Mouse (Mus musculus) kidney, adult 18-20 months (tissue): ENCODE data around the gene Rsf1.

ENCODE experiments used
- DNase-seq: peaks from one replicate; pipeline ENCODE4 v3.0.0; 2021

Rsf1 gene

DNA sequence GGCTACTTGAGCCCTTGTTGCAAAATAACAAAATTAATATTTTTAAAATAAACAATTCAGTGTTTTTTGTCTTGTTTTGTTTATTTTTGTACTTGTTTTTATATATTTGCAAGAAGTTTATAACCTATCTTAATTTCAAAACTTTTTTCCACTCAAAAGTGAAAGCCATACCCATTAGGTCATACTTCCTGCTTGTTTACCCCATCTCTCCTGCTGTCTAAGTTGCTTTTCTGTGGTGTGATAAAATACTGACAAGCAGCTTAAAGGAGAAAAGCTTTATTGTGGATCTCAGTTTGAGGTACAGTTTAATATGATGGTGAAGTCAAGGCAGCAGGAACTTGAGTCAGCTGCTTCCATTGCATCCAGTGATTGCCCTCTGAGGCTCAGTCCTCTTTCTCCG, 53.2 kb downstream of the Rsf1 start:
- DNase-seq, result no peak

DNA sequence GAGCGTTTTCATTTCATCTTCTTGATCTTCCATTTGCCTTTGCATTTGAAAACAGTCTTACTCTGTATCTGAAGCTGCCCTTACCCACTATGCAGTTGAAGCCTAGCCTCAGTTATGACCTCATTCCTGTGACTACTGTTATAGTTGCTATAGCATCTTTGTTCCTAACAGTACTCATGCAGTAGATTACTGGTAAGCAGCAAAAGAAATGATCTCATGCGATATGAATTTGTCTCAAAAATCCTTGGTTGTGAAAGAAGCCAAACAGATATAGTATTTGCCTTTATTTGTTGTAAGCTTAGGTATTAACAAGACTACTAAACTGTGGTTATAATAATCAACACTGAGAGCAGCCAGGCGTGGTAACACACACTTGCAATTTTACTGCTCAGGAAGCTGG, 65.4 kb downstream of the Rsf1 start:
- no peak for DNase-seq

DNA sequence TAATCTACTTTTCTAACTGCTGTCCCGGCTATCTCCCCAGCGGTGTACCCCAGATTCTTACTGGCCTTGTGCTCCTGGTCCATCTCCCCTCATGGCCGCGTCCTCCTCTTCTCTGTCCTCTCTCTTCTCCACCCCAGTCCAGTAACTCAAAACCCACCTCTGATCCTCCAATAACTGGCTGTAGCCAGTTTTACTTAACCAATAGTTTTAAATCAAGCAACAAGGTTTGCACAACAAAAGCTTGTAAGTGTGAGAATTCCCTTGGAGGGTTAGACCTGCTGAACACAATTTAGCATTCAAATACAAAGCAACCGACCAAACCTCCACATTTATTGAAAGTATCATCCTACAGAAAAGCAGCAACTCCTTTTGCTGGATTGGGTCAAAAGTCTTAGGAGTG, 68.0 kb downstream of the Rsf1 start:
- DNase-seq, result no peak

DNA sequence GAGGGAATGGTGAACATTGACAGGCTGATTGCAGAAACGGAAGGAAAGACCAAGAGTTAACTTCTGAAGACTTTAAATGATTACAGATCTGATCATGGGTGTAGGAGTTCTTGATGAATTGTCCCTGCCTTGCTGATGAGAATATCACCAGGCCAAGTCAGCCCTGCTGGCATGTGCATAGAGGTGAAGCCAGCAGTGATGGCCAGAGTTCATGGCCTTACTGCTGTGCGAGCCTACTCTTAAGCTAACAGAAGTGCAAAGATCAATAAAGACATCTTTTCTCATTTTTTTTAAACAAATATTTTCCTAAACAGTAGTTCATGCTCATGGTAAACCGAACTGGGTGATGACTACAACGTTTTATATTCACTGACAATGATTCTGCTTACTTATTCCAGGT, 71.0 kb downstream of the Rsf1 start:
- DNase-seq, result no peak

DNA sequence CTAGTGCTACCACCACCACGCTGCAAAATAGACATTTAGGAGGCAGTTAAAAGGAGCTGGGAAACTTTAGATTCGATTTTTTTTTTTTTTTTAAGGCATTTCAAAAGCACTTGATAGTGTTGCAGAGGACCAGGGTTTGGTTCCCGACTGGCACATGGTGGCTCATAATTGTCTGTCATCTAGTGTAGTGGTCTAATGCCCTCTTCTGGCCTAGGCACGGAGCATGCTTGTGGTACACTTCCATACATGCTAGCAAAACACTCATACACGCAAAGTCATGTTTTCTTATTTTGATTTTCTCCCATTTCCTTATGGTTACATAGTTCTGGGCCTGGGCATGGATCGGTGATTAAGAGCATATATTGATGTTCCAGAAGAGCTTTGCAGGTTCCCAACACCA, 76.5 kb downstream of the Rsf1 start:
- no peak for DNase-seq

- no peak for DNase-seq
These were observed 81.9 kb downstream of the Rsf1 start for GRCm38 (mm10) chr7:97661634-97662033.

GRCm38 (mm10) chr7:97679239-97679638, 99.5 kb downstream of the Rsf1 start:
- DNase-seq, result no peak

DNA sequence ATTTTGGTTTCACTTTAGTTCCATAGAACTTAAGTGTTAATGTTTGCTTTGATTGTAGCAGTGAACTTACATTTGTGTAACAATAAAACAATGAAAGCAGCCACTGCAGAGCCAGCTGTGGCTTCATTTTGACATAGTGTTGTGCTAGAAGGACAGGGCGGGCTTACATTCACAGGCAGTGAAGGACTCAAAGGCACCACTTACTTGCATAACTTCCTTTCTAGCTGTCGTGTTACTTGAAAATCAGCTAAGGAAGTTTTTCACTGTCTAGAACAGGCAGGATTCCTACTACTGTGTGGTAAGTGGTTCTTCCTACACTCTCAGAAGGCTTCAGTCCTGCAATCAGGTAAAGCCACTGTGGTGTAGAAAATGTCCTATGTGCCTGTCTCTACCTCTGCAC, 108.1 kb downstream of the Rsf1 start:
- DNase-seq, result no peak

DNA sequence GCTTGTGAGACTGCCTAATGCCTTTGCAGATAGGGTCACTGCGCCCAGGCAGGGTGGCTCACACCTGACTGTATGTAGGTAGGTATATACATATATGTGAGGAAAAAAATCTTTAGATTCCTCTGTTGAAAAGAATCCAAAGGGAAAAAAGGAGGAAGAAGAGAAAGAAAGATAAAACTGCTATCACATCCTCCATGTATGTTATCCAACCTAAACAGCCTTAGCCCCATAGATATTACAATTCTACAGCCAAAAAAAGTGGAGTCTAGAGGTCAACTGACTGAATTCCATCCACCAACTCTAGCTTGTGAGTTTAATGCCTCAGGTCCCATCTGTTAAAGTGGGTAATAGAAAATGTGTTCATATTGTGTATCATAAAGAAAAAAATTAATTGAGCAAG, 115.8 kb downstream of the Rsf1 start:
- no peak for DNase-seq

DNA sequence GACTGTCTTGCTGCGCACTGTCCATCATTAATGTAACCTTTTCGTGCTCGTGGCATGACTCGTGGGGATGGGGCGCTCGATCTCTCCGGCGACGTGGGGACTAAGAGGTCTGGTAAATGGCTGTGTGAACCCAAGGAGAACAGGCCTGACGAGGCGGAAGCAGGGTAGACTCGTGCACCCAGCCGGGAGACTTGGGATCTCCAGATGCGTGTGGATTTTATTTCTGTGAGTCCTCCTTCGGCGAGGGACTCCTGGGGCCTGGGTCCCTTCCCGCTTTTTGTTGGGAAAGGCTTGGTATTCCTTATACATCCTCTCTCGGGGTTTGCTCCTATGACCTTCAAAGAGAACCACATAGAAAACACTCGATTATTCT, 116.4 kb downstream of the Rsf1 start:
- no peak for DNase-seq

- DNase-seq, result peak; percentile 92
These were observed 117.0 kb downstream of the Rsf1 start, which contains the start of gene Clns1a for GRCm38 (mm10) chr7:97696506-97697254. Gene Clns1a (plus strand): TSS chr7:97696634.

DNA sequence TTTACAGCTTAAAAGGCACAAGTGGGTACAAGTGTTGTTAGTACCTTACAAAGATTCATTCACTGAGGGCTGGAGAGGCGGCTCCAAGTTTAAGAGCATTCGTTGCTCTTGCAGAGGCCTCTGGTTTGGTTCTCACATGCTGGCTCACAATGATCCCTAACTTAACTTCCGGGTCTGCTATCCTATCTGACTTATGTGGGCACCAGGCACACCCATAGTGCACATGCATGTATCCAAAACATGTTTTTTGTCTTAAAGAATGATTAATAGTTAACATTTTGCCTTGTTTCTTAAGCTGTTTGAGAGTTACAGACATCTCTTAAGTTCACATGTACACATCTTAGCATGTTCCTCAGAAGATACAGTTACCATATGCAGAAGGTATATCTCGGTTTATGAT, 120.5 kb downstream of the Rsf1 start:
- no peak for DNase-seq

DNA sequence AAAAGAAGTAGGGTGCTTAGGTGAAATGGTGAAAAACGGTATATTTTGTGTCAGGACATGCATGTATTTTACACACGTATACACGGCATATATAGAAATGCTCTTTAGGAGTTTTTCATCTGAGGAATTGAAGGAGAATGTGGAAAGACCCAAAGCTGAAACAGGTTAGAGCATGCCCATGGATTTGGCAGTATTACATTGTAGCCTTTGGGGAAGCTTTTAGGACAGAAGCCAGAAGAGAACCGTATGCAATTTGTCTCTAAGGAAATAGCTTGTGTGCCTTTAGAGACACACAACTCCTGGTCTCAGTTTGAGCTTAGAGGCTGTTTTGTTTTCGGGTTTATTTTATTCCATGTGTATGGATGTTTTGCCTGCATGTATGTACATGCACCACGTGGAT, 121.4 kb downstream of the Rsf1 start:
- DNase-seq, result no peak

GRCm38 (mm10) chr7:97707123-97707522, 127.4 kb downstream of the Rsf1 start:
- peak; percentile 24 for DNase-seq

DNA sequence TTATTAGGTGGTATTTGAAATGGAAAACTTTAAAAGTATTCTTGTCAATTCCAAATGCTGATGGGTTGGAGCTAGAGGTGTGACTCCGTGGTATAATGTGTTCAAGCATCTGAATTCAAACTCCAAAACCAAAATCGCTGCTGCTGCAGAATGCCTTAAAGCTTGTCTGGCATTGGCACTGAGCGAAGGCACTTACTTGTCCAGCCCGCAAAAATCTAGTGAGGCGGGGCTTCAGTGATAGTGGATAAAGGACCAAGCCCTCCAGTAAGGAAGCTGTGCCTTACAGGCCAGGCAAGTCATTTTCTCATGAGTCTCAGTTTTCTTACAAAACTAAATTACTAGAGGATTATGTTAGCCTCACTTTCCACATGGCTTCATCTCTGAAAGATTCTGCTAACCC, 128.1 kb downstream of the Rsf1 start:
- DNase-seq, result no peak

DNA sequence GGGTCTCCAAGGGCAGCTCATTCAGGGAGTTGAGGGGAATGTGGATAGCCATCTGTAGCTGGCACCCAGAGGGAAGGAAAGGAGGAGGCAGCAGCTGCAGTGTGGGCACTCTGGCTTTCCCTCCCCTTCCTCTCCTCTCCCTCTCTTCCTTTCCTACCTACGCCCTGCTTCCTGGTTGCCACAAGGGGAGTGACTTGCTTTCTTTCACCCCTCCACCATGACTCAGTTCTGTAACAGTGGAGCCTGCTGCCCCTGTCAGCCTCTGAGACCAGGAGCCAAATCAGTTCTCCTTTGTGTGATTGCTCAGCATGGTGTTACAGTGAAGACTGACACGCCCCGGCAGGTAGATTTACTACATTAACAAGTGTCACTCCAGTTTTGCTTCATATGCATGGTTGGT, 129.5 kb downstream of the Rsf1 start:
- no peak for DNase-seq

GRCm38 (mm10) chr7:97714651-97715050, 135.0 kb downstream of the Rsf1 start:
- no peak for DNase-seq

- no peak for DNase-seq
These were observed 137.6 kb downstream of the Rsf1 start for GRCm38 (mm10) chr7:97717326-97717725.

- no peak for DNase-seq
These were observed 139.4 kb downstream of the Rsf1 start for GRCm38 (mm10) chr7:97719078-97719477.

DNA sequence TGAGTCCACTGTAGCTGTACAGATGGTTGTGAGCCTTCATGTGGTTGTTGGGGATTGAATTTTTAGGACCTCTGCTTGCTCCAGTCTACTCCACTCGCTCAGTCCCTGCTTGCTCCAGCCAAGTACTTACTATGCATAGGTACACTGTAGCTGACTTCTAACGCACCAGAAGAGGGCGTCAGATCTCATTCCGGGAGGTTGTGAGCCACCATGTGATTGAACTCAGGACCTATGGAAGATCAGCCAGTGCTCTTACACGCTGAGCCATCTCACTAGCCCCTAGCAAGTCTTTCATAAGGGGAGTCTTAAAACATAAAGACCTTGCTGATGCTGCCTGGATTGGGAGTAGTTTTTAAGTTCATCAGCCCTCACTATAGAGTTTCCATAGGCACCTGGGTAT, 140.4 kb downstream of the Rsf1 start:
- DNase-seq, result no peak

GRCm38 (mm10) chr7:97722278-97722918, 142.7 kb downstream of the Rsf1 start:
- DNase-seq, result no peak

DNA sequence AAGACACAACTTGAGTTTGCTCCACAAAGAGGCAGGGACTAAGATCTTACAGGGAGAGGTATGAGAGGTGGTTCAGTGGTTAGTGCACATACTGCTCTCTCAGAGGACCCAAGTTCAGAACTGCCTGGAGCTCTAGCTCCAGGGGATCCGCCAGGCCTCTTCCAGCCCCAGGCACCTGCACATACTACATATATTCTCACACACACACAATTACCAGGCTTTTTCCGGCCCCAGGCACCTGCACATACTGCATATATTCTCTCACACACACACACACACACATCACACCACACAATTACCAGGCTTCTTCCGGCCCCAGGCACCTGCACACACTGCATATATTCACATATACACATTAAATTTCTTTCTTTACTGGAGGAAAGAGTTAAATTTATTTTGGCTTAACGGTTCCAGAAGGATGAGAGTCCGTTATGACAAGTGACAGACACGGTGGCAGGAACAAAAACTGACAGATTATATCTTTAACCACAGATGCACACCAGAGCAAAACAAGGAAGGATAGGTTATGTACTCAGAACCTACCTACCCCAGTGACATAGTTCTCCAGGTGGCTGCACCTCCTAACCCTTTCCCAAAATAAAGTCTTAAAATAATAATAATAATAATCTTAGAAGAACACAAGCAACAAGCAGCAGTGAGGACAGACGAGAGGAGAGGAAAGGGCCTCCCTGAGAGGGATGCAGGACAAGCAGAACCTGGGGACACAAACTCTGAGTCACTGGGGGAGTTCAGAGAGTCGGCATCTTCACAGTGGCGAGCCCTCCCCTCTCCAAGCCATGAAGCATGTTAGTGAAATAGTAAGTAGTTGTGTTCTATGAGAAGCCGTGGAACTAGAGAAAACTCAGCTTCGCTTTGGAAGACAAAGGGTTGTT, 144.2 kb downstream of the Rsf1 start:
- no peak for DNase-seq

DNA sequence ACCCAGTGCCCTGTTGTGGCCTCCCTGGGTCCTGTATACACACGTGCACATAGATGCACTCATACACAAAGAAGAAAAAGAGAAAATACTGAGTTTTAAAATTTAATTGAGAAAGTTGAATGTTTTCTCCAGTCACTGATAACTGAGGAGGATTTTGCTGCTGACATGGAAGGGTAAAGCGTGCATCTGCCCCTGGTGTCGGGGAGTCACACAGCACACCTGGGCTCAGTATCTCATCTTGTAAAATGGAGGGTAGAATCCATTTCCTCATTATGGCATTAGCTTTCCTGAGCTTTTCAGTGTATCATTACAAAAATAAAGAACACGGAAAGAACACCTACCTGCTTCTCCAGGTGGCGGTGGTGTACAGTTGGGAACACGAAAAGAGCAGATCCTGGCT, 145.7 kb downstream of the Rsf1 start:
- DNase-seq, result no peak

DNA sequence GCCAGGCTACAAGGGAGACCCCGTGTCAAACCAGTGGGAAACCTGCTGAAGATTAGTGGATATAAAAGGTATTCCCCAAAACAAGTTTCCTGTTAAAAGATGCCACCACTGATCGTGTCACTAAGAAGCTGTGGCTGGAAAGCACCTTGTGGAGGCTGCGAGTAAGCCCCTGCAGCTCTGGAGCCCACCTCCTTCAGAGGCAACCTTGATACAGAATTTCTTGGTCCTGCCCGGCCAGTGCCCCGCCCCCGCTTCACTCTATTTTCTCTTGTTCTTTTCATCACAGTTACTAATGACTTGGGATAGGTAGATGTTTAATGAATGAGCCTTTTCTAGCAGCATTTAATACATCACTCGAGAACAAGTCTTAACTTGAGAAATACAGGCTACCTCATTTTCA, 146.4 kb downstream of the Rsf1 start:
- DNase-seq, result no peak
